Mouse (Mus musculus) stomach, embryonic 14.5 days (tissue): ENCODE results near the gene Rab6a. TPM values are rescaled to one million over a fixed set of nuclear protein-coding genes. Genes with fewer than 3 reads are reported as not detected.

Source experiments
- ATAC-seq: fragments of 200-750 bp; cut with Nextera tagmentation; 2 replicates; pipeline ENCODE4 v1.8.0; 2017; ENCODE audit warnings: low read depth, moderate TSS enrichment; ENCODE audit not compliant: insufficient number of reproducible peaks, insufficient read depth, low FRiP score
- H3K27ac ChIP-seq: fragments of 300-500 bp; sonication (generic); 2 replicates; pipeline ENCODE4 v1.5.1; 2014; ENCODE audit warnings: mild to moderate bottlenecking, low read length, moderate library complexity, mixed read lengths
- H3K27me3 ChIP-seq: fragments of 300-500 bp; sonication (generic); 2 replicates; pipeline ENCODE4 v1.6.1; 2014; ENCODE audit warnings: low read length, control low read depth, mixed read lengths; ENCODE audit not compliant: control insufficient read depth, insufficient read depth
- H3K36me3 ChIP-seq: fragments of 300-500 bp; sonication (generic); 2 replicates; pipeline ENCODE4 v1.6.1; 2014; ENCODE audit warnings: mild to moderate bottlenecking, control low read depth, low read length, moderate library complexity, mixed read lengths; ENCODE audit not compliant: control insufficient read depth, insufficient read depth
- H3K4me1 ChIP-seq: fragments of 300-500 bp; sonication (generic); 2 replicates; pipeline ENCODE4 v1.6.1; 2014; ENCODE audit warnings: low read length, control low read depth, mixed read lengths; ENCODE audit not compliant: control insufficient read depth, insufficient read depth
- H3K4me2 ChIP-seq: fragments of 300-500 bp; sonication (generic); replicated peaks from 2 replicates; pipeline ENCODE4 v1.6.1; 2014; ENCODE audit warnings: low read depth, low read length, control low read depth
- H3K4me3 ChIP-seq: fragments of 300-500 bp; sonication (generic); 2 replicates; pipeline ENCODE4 v1.5.1; 2014; ENCODE audit warnings: low read depth, low read length, control low read depth
- H3K9ac ChIP-seq: fragments of 300-500 bp; sonication (generic); replicated peaks from 2 replicates; pipeline ENCODE4 v1.6.1; 2014; ENCODE audit warnings: low read depth, mild to moderate bottlenecking, control low read depth, low read length, moderate library complexity, mixed read lengths
- H3K9me3 ChIP-seq: fragments of 300-500 bp; sonication (generic); 2 replicates; pipeline ENCODE4 v1.6.1; 2016; ENCODE audit warnings: low read depth, low read length, control low read depth; ENCODE audit not compliant: control insufficient read depth
- WGBS: fragments of 180-500 bp; shearing (Covaris S2); extraction: QIAGEN DNeasy Blood & Tissue Kit; methylation state at CpG from one replicate; pipeline ENCODE4 v1.1.7; 2014; 5-methylcytosine and 5-hydroxymethylcytosine counted together
- polyA plus RNA-seq: library from polyadenylated mRNA; unstranded; fragments of >200 nt; fragmentation: Nextera tagmentation; extraction: Ambion mirVana; gene quantifications from 2 replicates; pipeline ENCODE4 v1.2.1, GENCODE M21; 2014

The Rab6a gene
- polyA plus RNA-seq, 1 experiment from 2014 or later = 109 TPM

DNA sequence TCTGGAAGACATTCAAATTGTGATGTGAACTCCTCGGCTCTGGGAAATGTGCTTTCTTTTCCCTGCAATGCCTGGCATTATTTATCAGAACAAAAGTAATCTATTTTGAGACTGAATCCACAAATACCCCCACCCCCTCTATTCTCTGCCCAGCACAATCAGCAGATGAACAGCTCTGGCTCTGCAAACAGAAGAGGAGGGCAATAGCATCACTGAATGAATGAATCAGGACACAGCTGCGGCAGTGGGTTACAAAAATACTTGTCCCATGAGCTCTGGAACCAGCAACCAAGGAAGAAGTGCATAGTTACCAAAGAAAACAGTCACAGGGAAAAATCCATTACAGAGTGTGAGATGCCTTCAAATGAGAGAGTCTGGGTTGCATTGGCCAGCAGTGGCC lies 28.4 kb upstream of the Rab6a start:
- no peak for ATAC-seq
- WGBS = 90% methylated on average over 2 of the region's 2 CpGs

DNA sequence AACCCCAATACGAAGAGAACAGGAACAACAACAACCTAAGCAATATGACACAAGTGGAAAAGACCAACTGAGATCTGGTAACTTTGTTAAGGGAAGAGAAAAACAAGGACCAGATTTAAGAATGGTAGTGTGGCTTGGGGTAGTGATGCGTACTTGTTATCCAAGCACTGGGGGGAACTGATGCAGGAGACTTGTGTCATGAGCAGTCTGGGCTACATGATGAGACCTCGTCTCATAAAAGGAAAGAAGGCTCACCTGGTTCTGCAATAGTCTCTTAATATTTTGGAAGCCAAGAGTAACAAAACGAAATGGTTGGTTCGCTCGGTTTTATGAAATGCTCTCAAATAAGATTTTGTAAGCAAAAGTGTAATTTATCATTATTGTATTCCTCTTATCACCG lies 25.0 kb upstream of the Rab6a start:
- Histone ChIP-seq H3K9me3 (no peaks in the 10 kb centered on the region), H3K4me2 (peak overlapping the region; percentile 69), H3K27ac (no peak overlapping the region), H3K36me3 (no peaks in the 10 kb centered on the region), H3K27me3 (no peaks in the 10 kb centered on the region), H3K9ac (peak overlapping the region; percentile 52), H3K4me1 (no peaks in the 10 kb centered on the region), H3K4me3 (peak overlapping the region; percentile 51)
- WGBS = 40% methylated on average over 7 of the region's 7 CpGs
- no peak for ATAC-seq

More for the DNA sequence above, 28.4 kb upstream of the Rab6a start:
- H3K36me3 ChIP-seq = no peaks in the 10 kb centered on the region
- no peaks in the 10 kb centered on the region for H3K9me3 ChIP-seq
- H3K4me3 ChIP-seq = no peak overlapping the region
- no peak overlapping the region for H3K4me2 ChIP-seq
- H3K27ac ChIP-seq = no peak overlapping the region
- H3K9ac ChIP-seq = no peak overlapping the region
- no peaks in the 10 kb centered on the region for H3K27me3 ChIP-seq
- H3K4me1 ChIP-seq = no peaks in the 10 kb centered on the region

- WGBS = under 1% methylated on average over 31 of the region's 31 CpGs
- H3K9ac ChIP-seq = peak overlapping the region; percentile 52
- no peaks in the 10 kb centered on the region for H3K36me3 ChIP-seq
- no peaks in the 10 kb centered on the region for H3K27me3 ChIP-seq
- peak overlapping the region; percentile 51 for H3K4me3 ChIP-seq
- peak overlapping the region; percentile 90 for H3K27ac ChIP-seq
- H3K4me2 ChIP-seq = peak overlapping the region; percentile 69
- peak; percentile 84 for ATAC-seq
- H3K4me1 ChIP-seq = no peaks in the 10 kb centered on the region
- H3K9me3 ChIP-seq = no peaks in the 10 kb centered on the region
Measured at GRCm38 (mm10) chr7:100582727-100583236, 24.4 kb upstream of the Rab6a start.

- Histone ChIP-seq H3K9ac (no peak overlapping the region), H3K27ac (no peak overlapping the region)
- no peak for ATAC-seq
Measured at GRCm38 (mm10) chr7:100589816-100590215, 17.4 kb upstream of the Rab6a start.

GRCm38 (mm10) chr7:100590504-100590844 lies 16.7 kb upstream of the Rab6a start:
- no peaks in the 10 kb centered on the region for H3K4me1 ChIP-seq
- H3K9me3 ChIP-seq = no peaks in the 10 kb centered on the region
- no peaks in the 10 kb centered on the region for H3K36me3 ChIP-seq
- H3K9ac ChIP-seq = peak overlapping the region; percentile 47; the same call in 1 of the 2 replicates
- peak overlapping the region; percentile 91 for H3K27ac ChIP-seq
- 37% methylated on average over 7 of the region's 7 CpGs for WGBS
- H3K27me3 ChIP-seq = no peaks in the 10 kb centered on the region
- peak; percentile 11; the same call in 1 of the 2 replicates for ATAC-seq
- H3K4me2 ChIP-seq = peak overlapping the region; percentile 48
- H3K4me3 ChIP-seq = peak overlapping the region; percentile 49

More at GRCm38 (mm10) chr7:100589816-100590215, 17.4 kb upstream of the Rab6a start:
- WGBS = 60% methylated on average over 1 of the region's 1 CpGs
- Histone ChIP-seq H3K9me3 (no peaks in the 10 kb centered on the region), H3K4me1 (no peaks in the 10 kb centered on the region), H3K27me3 (no peaks in the 10 kb centered on the region), H3K4me3 (no peak overlapping the region), H3K36me3 (no peaks in the 10 kb centered on the region), H3K4me2 (no peak overlapping the region)

- Histone ChIP-seq H3K27me3 (no peaks in the 10 kb centered on the region), H3K4me1 (no peaks in the 10 kb centered on the region), H3K36me3 (no peaks in the 10 kb centered on the region), H3K9me3 (no peaks in the 10 kb centered on the region), H3K4me3 (peak overlapping the region; percentile 49), H3K4me2 (peak overlapping the region; percentile 48), H3K27ac (peak overlapping the region; percentile 91), H3K9ac (peak overlapping the region; percentile 47)
- peak; percentile 95 for ATAC-seq
- WGBS = under 1% methylated on average over 17 of the region's 20 CpGs
Measured at GRCm38 (mm10) chr7:100590845-100591521, 16.2 kb upstream of the Rab6a start.

- no peaks in the 10 kb centered on the region for H3K9me3 ChIP-seq
- no peak for ATAC-seq
- WGBS = 7% methylated on average over 2 of the region's 2 CpGs
- H3K27me3 ChIP-seq = no peaks in the 10 kb centered on the region
- H3K4me1 ChIP-seq = no peaks in the 10 kb centered on the region
- H3K4me2 ChIP-seq = peak overlapping the region; percentile 48
- peak overlapping the region; percentile 49 for H3K4me3 ChIP-seq
- H3K27ac ChIP-seq = peak overlapping the region; percentile 91; the same call in 1 of the 2 replicates
- no peaks in the 10 kb centered on the region for H3K36me3 ChIP-seq
- peak overlapping the region; percentile 47 for H3K9ac ChIP-seq
Measured at GRCm38 (mm10) chr7:100591522-100591852, 15.7 kb upstream of the Rab6a start.

DNA sequence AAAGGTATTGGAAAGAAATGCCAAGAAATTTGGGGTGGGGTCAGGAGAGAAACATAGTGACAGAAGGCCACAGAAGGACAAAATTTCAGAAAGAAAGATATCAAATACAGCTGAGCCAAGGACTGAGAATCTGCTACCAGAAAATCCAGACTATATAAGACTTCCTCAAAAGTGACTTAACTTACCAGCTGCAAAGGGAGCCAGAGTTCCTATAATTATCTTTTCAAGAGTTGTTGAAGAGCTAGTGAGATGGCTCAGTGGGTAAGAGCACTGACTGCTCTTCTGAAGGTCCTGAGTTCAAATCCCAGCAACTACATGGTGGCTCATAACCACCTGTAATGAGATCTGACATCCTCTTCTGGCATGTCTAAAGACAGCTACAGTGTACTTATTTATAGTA lies 13.9 kb upstream of the Rab6a start:
- no peak overlapping the region for H3K27ac ChIP-seq
- ATAC-seq = no peak
- H3K9ac ChIP-seq = no peak overlapping the region
- H3K36me3 ChIP-seq = no peaks in the 10 kb centered on the region
- no peak overlapping the region for H3K4me3 ChIP-seq
- no peak overlapping the region for H3K4me2 ChIP-seq
- H3K4me1 ChIP-seq = no peaks in the 10 kb centered on the region
- H3K27me3 ChIP-seq = no peaks in the 10 kb centered on the region
- no peaks in the 10 kb centered on the region for H3K9me3 ChIP-seq

GRCm38 (mm10) chr7:100600211-100600610 lies 7.0 kb upstream of the Rab6a start:
- WGBS = 56% methylated on average over 5 of the region's 5 CpGs
- Histone ChIP-seq H3K36me3 (no peaks in the 10 kb centered on the region), H3K9me3 (no peaks in the 10 kb centered on the region), H3K4me1 (no peaks in the 10 kb centered on the region), H3K27me3 (no peaks in the 10 kb centered on the region), H3K9ac (no peak overlapping the region), H3K4me3 (no peak overlapping the region), H3K4me2 (no peak overlapping the region), H3K27ac (no peak overlapping the region)
- no peak for ATAC-seq
